Comparison of ENCODE assay signal across 8 mouse cellular contexts in genomic region chr6:92704810-92705209, GRCm38 (mm10). TPM values are rescaled to one million over a fixed set of nuclear protein-coding genes. Genes with fewer than 3 reads are reported as not detected.
A peak's percentile ranks its signal among the peaks of the same experiment; 100 is the strongest.
DNase-seq lines count a peak whose midpoint lies in the region; ATAC-seq and TF ChIP-seq lines count a peak whose summit lies in the region.

No protein-coding gene starts in this region.

- no peak for DNase-seq in left cerebral cortex, adult 2 months (ENCODE audit: extremely low spot score in 1 of 2, low spot score in 2 of 2)
- DNase-seq in left cerebral cortex, adult 11 months (ENCODE audit: low spot score): no peak
- DNase-seq in forebrain, embryonic 14.5 days (ENCODE audit: low spot score): peak; percentile 29
- peak; percentile 25 for DNase-seq in neural tube, embryonic 11.5 days (ENCODE audit: low spot score)
- no peak for DNase-seq in spleen, postnatal 4 days (ENCODE audit: low spot score in 2 of 2)
- DNase-seq in thymus, postnatal 14 days: no peak

- H3K36me3 ChIP-seq in forebrain, embryonic 14.5 days (ENCODE audit: control insufficient read depth, insufficient read depth, low read length): no peaks in the 10 kb centered on the region
- H3K36me3 ChIP-seq in intestine, embryonic 15.5 days: no peaks in the 10 kb centered on the region
- H3K36me3 ChIP-seq in neural tube, embryonic 11.5 days (ENCODE audit: control insufficient read depth, insufficient read depth, low read length): no peaks in the 10 kb centered on the region

- H3K9me3 ChIP-seq in forebrain, embryonic 14.5 days (replicated peaks; ENCODE audit: control insufficient read depth, low read length): no peaks in the 10 kb centered on the region
- H3K9me3 ChIP-seq in intestine, embryonic 15.5 days: no peaks in the 10 kb centered on the region
- no peaks in the 10 kb centered on the region for H3K9me3 ChIP-seq in neural tube, embryonic 11.5 days (ENCODE audit: control insufficient read depth, low read length)

- H3K27me3 ChIP-seq in forebrain, embryonic 14.5 days (replicated peaks; ENCODE audit: control insufficient read depth, insufficient read depth, low read length): no peaks in the 10 kb centered on the region
- no peaks in the 10 kb centered on the region for H3K27me3 ChIP-seq in intestine, embryonic 15.5 days (replicated peaks)
- no peaks in the 10 kb centered on the region for H3K27me3 ChIP-seq in neural tube, embryonic 11.5 days (ENCODE audit: control insufficient read depth, insufficient read depth, low read length)

- TF ChIP-seq CTCF in left cerebral cortex, adult 2 months (IDR thresholded peaks at IDR 0.05): no peak

- intact Hi-C loops in left cerebral cortex, adult 2 months (cut with DNase I): no loop called here

- H3K9ac ChIP-seq in forebrain, embryonic 14.5 days (ENCODE audit: low read length): peak overlapping the region; percentile 30; the same call in 1 of the 2 replicates
- H3K9ac ChIP-seq in intestine, embryonic 15.5 days: peak overlapping the region; percentile 68; the same call in 1 of the 2 replicates
- H3K9ac ChIP-seq in neural tube, embryonic 11.5 days (ENCODE audit: low read length): no peak overlapping the region

- H3K4me1 ChIP-seq in forebrain, embryonic 14.5 days (ENCODE audit: control insufficient read depth, insufficient read depth, low read length): no peaks in the 10 kb centered on the region
- peaks cover 13% of the 10 kb centered on the region; the same call in 1 of the 2 replicates for H3K4me1 ChIP-seq in intestine, embryonic 15.5 days (replicated peaks)
- peaks cover 3% of the 10 kb centered on the region; the same call in 1 of the 2 replicates for H3K4me1 ChIP-seq in neural tube, embryonic 11.5 days (ENCODE audit: control insufficient read depth, insufficient read depth, low read length)

- H3K4me2 ChIP-seq in forebrain, embryonic 14.5 days (ENCODE audit: low read length): peak overlapping the region; percentile 98
- peak overlapping the region; percentile 93 for H3K4me2 ChIP-seq in intestine, embryonic 15.5 days (replicated peaks)
- H3K4me2 ChIP-seq in neural tube, embryonic 11.5 days (ENCODE audit: low read depth): peak overlapping the region; percentile 99

- H3K4me3 ChIP-seq in left cerebral cortex, adult 2 months: peak overlapping the region; percentile 83
- H3K4me3 ChIP-seq in forebrain, embryonic 14.5 days (ENCODE audit: low read depth, low read length): peak overlapping the region; percentile 69
- H3K4me3 ChIP-seq in intestine, embryonic 15.5 days (replicated peaks): peak overlapping the region; percentile 71
- peak overlapping the region; percentile 69; the same call in 1 of the 2 replicates for H3K4me3 ChIP-seq in neural tube, embryonic 11.5 days (ENCODE audit: low read depth, low read length)

- WGBS in forebrain, embryonic 14.5 days: 43% methylated on average over 9 of the region's 9 CpGs
- WGBS in intestine, embryonic 15.5 days: 26% methylated on average over 9 of the region's 9 CpGs
- WGBS in neural tube, embryonic 11.5 days: 24% methylated on average over 9 of the region's 9 CpGs

- peak overlapping the region; percentile 81; the same call in 1 of the 2 replicates for H3K27ac ChIP-seq in left cerebral cortex, adult 2 months
- H3K27ac ChIP-seq in forebrain, embryonic 14.5 days (ENCODE audit: low read depth, low read length): no peak overlapping the region
- no peak overlapping the region for H3K27ac ChIP-seq in intestine, embryonic 15.5 days
- H3K27ac ChIP-seq in neural tube, embryonic 11.5 days (ENCODE audit: low read depth, low read length): no peak overlapping the region

- ATAC-seq in forebrain, embryonic 14.5 days: no peak
- peak; percentile 26; the same call in 1 of the 2 replicates for ATAC-seq in intestine, embryonic 15.5 days
- no peak for ATAC-seq in neural tube, embryonic 11.5 days (ENCODE audit: insufficient read depth, low FRiP score, low TSS enrichment)
- no peak for ATAC-seq in erythroblast, adult 5-6 weeks (replicated peaks; ENCODE audit: low FRiP score, poor library complexity, severe bottlenecking)

RNA-seq across cellular contexts. Expression of gene Prickle2, which starts 1.1 kb away (rescaled TPM):
- 100 to 1,000 TPM; 163 to 182 TPM for total RNA-seq in left cerebral cortex, adult 2 months (2021)
- polyA plus RNA-seq in forebrain, embryonic 14.5 days (2014; fragmentation: Nextera tagmentation; extraction: Ambion mirVana): 5.5 and 7.8 TPM in 2 replicates
- 6.7 and 7.2 TPM in 2 replicates for polyA plus RNA-seq in intestine, embryonic 15.5 days (2015; fragmentation: Nextera tagmentation; extraction: Ambion mirVana)
- 6.6 and 7.0 TPM in 2 replicates for polyA plus RNA-seq in neural tube, embryonic 11.5 days (2014; fragmentation: Nextera tagmentation; extraction: Ambion mirVana)
- total RNA-seq in erythroblast, adult 5-6 weeks (2015; ENCODE audit: low replicate concordance): not detected in 2 replicates
- under 0.01 TPM in 1 of 2 replicates, not detected in the other for total RNA-seq in erythroblast, adult 5-6 weeks (2017; ENCODE audit: low replicate concordance)

Comparison
In these comparisons a context has a peak if more than half of its experiments do, and no peak if none do; other contexts are left out.
1. DNase-seq: peak in forebrain, embryonic 14.5 days (single experiment) and neural tube, embryonic 11.5 days (single experiment); none in left cerebral cortex, adult 2 months (0 of 2), left cerebral cortex, adult 11 months (single experiment), spleen, postnatal 4 days (0 of 2) and thymus, postnatal 14 days (single experiment).
2. Peak in every context shown above with its lines, with median percentiles within 50 percentile points of each other: H3K4me3 ChIP-seq and H3K4me2 ChIP-seq.